Mouse (Mus musculus) retina, adult 2 months (tissue): ENCODE measurements around the gene Rpusd3.

ENCODE experiments used
- DNase-seq: peaks from one replicate; pipeline ENCODE4 v3.0.0-alpha.2; 2012; ENCODE audit warnings: low read depth, low spot score

Gene Rpusd3

DNA sequence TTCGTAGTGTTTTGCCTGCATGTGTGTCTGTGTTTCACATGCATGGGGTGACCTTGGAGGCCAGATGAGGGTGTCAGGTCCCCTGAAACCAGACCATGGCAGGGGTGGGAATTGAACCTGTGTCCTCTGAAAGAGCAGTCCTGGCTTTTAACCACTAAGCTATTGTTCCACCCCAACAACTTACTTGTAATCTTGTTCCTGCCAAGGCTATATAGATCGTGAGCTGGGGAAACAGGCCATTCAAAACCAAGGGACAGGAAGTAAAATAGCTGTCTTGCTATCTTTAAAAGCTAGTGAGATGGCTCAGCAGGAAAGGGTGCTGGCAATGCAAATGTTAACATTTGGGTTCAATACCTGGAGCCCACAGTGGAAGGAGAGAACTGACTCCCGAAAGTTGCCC, 10.8 kb upstream of the Rpusd3 start:
- DNase-seq, result no peak

DNA sequence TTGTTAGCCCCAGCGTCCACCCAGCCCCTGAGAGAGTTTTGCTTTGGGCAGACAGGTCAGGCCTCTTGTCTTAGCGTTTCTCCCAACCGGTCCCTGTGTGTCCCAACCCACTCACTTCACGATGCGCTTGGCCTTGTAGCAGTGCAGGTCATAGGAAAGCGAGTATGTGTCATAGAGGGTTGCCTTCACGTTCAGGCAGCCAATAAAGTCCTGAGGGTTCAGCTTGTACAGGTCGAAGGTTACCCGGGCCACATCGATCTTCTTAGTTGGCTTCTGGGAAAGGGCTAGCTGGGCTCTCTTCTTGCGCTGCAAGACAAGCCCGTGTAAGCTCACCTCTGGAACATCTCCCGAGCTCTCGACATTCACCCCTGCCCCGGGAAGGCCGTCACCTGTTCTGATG, 8.9 kb upstream of the Rpusd3 start:
- DNase-seq, result no peak

- no peak for DNase-seq
These were observed 8.3 kb upstream of the Rpusd3 start for GRCm38 (mm10) chr6:113427397-113427796.

GRCm38 (mm10) chr6:113426696-113427095, 7.6 kb upstream of the Rpusd3 start:
- DNase-seq, result no peak

GRCm38 (mm10) chr6:113424187-113424586, 5.0 kb upstream of the Rpusd3 start:
- DNase-seq, result no peak

DNA sequence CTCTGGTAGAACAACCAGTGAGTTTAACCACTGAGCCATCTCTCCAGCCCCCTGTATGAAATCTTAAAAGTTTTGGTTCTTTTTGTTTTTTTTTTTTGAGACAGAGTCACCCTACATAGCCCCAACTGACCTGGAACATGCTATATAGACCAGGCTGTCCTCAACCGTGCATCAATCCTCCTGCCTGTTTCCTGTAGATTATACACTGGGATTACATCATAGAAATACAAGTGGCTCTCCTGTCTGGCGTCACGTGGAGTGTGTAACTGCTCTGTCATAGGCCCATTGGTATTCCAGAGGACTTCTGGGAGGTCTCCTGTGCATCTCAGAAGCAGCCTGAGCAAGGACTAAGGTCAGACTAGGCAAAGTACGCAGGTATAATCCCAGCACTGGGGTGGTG, 3.9 kb upstream of the Rpusd3 start:
- DNase-seq, result no peak

- DNase-seq, result no peak
These were observed 520 bp downstream of the Rpusd3 start for GRCm38 (mm10) chr6:113418441-113419198.

DNA sequence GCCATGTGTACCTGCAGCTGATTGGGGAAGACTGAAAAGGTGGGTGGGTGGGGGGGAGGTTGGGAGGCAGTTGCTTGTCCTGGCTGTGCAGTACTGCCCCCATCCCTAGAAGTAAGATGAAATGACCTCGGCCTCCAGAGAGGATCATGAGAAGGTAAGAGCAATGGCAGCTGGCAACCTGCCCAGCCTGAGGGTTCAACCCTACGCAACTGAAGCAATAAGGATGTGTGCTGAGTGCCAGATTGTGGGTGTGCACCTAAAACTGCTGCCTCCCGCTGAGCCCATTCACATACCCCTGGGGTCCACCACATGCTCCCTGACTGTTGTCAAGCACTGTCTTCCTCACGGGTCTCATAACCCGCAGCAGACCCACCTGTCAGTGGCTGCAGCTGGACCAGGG, 2.7 kb downstream of the Rpusd3 start:
- DNase-seq, result no peak

DNA sequence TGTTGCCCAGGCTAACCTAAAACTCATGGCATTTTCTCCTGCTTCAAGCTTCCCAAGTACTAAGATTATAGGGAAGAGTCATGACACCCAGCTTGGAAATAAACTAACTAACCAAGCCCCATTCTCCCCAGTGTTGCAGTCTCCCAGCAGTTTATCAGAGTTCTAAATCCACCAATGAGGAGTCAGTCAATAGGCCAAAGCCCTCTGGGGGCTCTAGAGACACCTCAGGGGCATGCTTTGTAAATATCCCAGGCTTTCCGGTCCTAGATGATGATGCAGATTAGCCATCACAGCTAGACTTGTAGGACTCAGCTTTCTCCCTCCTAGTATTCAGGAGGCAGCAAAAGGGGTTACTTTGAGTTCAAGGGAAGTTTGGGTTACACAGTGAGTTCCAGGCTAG, 9.1 kb downstream of the Rpusd3 start:
- no peak for DNase-seq

- DNase-seq, result no peak
These were observed 12.5 kb downstream of the Rpusd3 start for GRCm38 (mm10) chr6:113406683-113407082.

- DNase-seq, result no peak
These were observed 13.7 kb downstream of the Rpusd3 start for GRCm38 (mm10) chr6:113405483-113405882.

DNA sequence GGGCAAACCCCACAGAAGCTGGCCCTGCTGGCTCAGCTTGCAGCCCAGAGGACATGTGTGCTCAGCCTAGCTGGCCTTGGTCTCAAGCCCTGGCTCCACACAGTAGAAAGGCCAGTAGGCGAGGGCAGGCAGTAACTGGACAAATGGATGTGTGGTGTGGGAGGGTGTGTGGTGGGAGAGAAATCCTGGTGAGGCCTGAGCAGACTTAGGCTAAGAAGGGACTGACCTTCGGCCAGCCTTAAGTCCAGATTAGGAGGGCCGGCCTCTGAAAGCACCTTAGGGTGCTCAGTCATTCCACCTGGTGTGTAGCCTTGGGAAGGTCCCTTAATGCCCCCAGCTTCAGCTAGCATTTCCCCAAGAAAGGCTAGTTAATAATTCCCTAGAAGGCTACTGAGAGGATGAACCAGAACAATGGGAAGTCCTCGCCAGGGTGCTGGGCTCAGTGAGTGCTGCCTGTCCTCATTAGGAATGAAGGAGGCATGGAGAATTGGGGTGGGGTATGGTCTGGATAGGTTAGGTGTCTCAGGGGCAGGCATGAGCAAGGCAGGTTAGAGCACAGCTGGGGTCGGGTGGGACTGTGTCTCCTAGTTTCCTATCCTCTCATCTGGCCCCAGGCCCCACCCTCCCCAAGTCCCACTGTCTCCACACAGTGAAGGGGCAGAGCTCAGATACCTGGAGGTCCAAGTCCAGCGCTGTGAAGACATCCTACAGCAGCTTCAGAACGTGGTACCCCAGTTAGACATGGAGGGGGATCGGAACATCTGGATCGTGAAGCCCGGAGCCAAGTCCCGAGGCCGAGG, 14.3 kb downstream of the Rpusd3 start:
- DNase-seq, result peak; percentile 59

GRCm38 (mm10) chr6:113402094-113402493, 17.0 kb downstream of the Rpusd3 start:
- no peak for DNase-seq

DNA sequence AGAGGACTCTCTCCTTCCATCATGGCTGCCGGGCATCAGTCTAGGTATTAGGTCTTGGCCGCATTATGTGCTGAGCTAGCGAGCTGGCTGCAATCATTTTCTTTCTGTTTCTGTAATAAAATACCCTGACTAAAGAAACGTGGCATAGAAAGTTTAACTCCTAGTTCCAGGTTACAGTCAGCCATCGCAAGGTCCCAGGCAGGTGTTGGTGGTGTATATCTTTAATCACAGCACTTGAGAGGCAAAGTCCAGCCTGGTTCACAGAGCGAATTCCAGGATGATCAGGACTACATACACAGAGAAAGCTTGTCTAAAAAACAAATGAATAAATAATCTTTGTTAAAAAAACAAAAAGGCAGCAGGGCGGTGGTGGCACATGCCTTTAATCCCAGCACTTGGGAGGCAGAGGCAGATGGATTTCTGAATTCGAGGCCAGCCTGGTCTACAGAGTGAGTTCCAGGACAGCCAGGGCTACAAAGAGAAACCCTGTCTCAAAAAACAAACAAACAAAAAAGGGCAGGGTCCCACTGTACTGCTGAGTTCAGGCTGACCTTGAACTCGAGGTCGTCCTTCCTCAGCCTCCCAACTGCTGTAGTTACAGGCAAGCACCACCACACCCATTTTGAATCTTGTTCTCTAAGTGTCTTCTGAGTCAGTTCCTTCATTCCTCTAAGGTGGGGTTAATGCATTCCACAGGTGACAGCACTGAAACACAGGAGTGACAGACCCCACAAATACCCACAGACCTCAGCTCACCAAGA, 22.7 kb downstream of the Rpusd3 start:
- DNase-seq, result no peak

- DNase-seq, result no peak
These were observed 23.6 kb downstream of the Rpusd3 start for GRCm38 (mm10) chr6:113395501-113395900.

- no peak for DNase-seq
These were observed 24.3 kb downstream of the Rpusd3 start for GRCm38 (mm10) chr6:113394811-113395210.

DNA sequence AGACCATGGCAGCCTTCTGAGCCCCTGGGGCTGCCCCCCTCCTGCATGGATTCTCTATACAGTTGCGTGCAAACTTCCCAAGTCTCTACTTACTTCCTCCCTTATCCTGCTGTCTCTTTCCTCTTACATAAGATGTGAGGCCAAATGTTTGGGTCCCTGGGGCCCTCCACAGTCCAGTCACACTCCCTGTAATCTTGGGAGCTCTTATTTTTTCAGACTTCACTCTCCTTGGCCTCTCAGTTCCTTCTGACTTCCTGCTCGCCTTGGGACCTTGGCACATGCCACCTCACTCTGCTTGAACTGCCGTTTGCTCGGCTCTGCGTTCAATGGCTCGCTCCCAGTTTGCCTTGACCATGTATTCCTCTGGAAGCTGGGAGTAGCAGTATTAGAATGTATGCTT, 25.2 kb downstream of the Rpusd3 start:
- DNase-seq, result no peak

DNA sequence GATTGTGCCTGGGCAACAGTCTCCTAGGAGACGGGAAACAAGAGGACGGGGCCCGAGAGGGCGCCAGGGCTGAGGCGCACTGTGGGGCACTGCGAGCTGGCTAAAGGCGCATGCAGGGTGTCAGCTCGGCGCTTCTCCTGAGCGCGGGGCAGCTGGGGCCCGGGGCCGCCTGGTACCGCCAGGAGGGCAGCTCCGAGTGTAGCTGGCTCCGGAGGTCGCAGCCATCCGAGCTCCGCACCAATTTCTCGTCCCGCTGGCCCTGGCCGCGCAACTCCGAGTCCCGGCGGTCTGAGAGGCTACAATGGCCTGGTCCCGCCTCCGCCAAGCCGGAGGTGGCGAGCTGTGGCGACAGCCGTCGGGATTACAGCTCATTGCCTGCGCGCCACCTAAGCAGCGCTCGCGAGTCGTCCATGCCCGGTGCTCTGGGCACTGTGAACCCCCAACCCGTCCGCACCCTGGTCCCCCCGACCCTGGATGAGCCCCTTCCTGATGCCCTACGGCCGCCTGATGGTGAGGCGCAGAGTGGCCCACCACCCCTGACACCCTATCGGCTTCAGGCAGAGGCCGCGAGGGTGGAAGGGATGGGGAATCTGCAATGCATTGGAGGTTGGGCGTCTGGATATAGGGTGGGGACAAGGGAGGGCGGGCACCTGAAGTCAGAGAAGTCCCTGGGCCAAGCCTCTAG, 26.6 kb downstream of the Rpusd3 start:
- DNase-seq, result peak; percentile 52

DNA sequence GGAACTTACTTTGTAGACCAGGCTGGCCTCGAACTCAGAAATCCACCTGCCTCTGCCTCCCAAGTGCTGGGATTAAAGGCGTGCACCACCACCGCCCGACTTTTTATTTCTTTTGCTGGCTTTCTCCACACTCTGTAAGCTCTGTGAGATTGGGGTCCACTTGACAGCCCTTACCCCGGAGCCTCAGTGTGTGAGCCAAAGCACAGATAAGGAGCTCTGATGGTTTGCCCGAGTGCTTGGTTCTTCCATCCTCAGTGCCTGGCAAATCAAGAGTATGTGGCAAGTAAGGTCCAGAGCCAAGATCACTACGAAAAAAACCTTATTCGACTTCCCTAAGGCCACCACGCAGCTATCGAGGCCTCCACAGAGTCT, 27.1 kb downstream of the Rpusd3 start:
- DNase-seq, result no peak

DNA sequence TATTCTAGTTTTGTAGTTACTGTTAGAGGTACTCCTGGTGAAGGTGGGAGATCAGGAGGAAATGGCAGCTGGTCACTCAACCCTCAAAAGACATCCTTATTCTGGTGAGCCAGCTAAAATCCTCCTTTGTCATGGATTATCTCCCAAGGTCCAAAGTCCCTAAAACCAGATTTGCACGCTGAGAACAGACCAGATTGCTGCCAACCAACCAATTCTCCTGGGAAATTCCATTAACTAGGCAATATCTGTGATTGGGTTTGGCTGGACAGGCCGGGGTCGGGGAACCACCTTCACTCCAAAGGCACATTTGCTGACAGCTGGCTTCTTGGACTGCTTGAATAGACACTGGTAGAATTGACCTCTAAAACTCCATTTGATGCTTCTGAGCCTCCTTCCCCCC, 28.4 kb downstream of the Rpusd3 start:
- no peak for DNase-seq

DNA sequence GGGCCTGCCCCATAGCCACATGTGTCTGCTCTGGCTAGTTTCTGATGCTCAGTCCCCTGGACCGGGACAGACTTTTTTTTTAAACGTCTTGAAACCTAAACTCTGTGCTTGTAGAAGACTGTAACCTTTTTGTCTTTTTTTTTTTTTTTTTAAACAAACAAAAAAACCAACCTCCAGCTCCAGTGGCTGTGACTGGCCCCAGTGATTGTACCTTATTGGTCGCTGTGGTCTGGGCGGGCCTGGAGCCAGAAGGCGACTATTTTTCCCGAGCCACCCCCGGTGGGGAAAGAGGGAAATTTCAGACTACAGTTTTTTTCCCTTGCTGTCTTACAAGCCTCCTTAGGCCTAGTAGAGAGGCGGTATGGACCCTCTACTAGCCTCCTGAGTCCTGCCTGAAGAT, 30.2 kb downstream of the Rpusd3 start, which contains the start of gene Ttll3:
Ttll3 (plus strand) TSS at position 301 of the 400 bp plus-strand sequence.
- no peak for DNase-seq

- DNase-seq, result no peak
These were observed 33.1 kb downstream of the Rpusd3 start for GRCm38 (mm10) chr6:113386025-113386424.
